11 mouse cellular contexts compared by ENCODE assay signal in genomic region chr7:62208529-62208928, GRCm38 (mm10).
DNase-seq lines count a peak whose midpoint lies in the region; ATAC-seq lines count a peak whose summit lies in the region.
"Had no signal": no experiment of that assay in that cellular context is flagged by ENCODE, and none has a peak within 500 bp of the region (broad histone marks: within the 10 kb centered on the region; RNA-seq: fewer than 3 reads in every experiment).

No protein-coding gene starts in this region.

- no peaks in the 10 kb centered on the region for H3K36me3 ChIP-seq in kidney, embryonic 14.5 days (ENCODE audit: control insufficient read depth, insufficient read depth, low read length)
- 0 out of 2 replicates have a peak, but pooled peaks cover 14% of the 10 kb centered on the region for H3K36me3 ChIP-seq in embryonic facial prominence, embryonic 13.5 days
- H3K36me3 ChIP-seq in hindbrain, embryonic 10.5 days: peaks cover 12% of the 10 kb centered on the region
- H3K36me3 ChIP-seq in midbrain, embryonic 13.5 days: peaks cover 8% of the 10 kb centered on the region

- H3K4me2 ChIP-seq in kidney, embryonic 14.5 days (replicated peaks; ENCODE audit: low read depth, low read length): peak overlapping the region; percentile 29
- peak overlapping the region; percentile 50 for H3K4me2 ChIP-seq in embryonic facial prominence, embryonic 13.5 days
- peak overlapping the region; percentile 57 for H3K4me2 ChIP-seq in midbrain, embryonic 13.5 days (replicated peaks)

- no peak overlapping the region for H3K9ac ChIP-seq in kidney, embryonic 14.5 days (ENCODE audit: low read depth, low read length)
- H3K9ac ChIP-seq in embryonic facial prominence, embryonic 13.5 days: no peak overlapping the region
- 0 out of 2 replicates have a peak overlapping the region, but pooled peaks have one; percentile 23 for H3K9ac ChIP-seq in midbrain, embryonic 13.5 days (replicated peaks)

- no peaks in the 10 kb centered on the region for H3K27me3 ChIP-seq in kidney, embryonic 14.5 days (ENCODE audit: control insufficient read depth, insufficient read depth, low read length)
- H3K27me3 ChIP-seq in embryonic facial prominence, embryonic 13.5 days: no peaks in the 10 kb centered on the region
- H3K27me3 ChIP-seq in hindbrain, embryonic 10.5 days (ENCODE audit: insufficient read depth, poor library complexity, severe bottlenecking): no peaks in the 10 kb centered on the region
- no peaks in the 10 kb centered on the region for H3K27me3 ChIP-seq in midbrain, embryonic 13.5 days

- DNase-seq in kidney, postnatal 10 days: no peak
- DNase-seq in hindbrain, embryonic 10.5 days (ENCODE audit: low spot score): no peak
- no peak for DNase-seq in cerebellum, adult 8-10 months
- DNase-seq in layer of hippocampus, postnatal 25 days (ENCODE audit: extremely low spot score in 1 of 2, low spot score in 1 of 2): no peak
- DNase-seq in lung, postnatal 25 days (ENCODE audit: low spot score): no peak
- DNase-seq: layer of hippocampus, adult 9-11 months; thymus, postnatal 14 days had no signal

- H3K27ac ChIP-seq in kidney, embryonic 14.5 days (ENCODE audit: low read depth, low read length): no peak overlapping the region
- H3K27ac ChIP-seq in embryonic facial prominence, embryonic 13.5 days: no peak overlapping the region
- no peak overlapping the region for H3K27ac ChIP-seq in hindbrain, embryonic 10.5 days
- no peak overlapping the region for H3K27ac ChIP-seq in midbrain, embryonic 13.5 days

- no peak for ATAC-seq in kidney, embryonic 14.5 days (ENCODE audit: low FRiP score, low TSS enrichment)
- no peak for ATAC-seq in embryonic facial prominence, embryonic 13.5 days (ENCODE audit: insufficient number of reproducible peaks, insufficient read depth, low FRiP score, low TSS enrichment, low read depth)
- no peak; the same call in 1 of the 2 replicates for ATAC-seq in midbrain, embryonic 13.5 days

- no peak overlapping the region; the same call in 1 of the 2 replicates for H3K4me3 ChIP-seq in kidney, embryonic 14.5 days (ENCODE audit: low read length)
- peak overlapping the region; percentile 28 for H3K4me3 ChIP-seq in embryonic facial prominence, embryonic 13.5 days
- H3K4me3 ChIP-seq in hindbrain, embryonic 10.5 days: peak overlapping the region; percentile 29; the same call in 1 of the 2 replicates
- peak overlapping the region; percentile 36 for H3K4me3 ChIP-seq in midbrain, embryonic 13.5 days (replicated peaks)
- H3K4me3 ChIP-seq: myocyte had no signal

- no peaks in the 10 kb centered on the region for H3K9me3 ChIP-seq in kidney, embryonic 14.5 days (ENCODE audit: control insufficient read depth, low read length)
- no peaks in the 10 kb centered on the region; the same call in 1 of the 2 replicates for H3K9me3 ChIP-seq in embryonic facial prominence, embryonic 13.5 days
- H3K9me3 ChIP-seq in hindbrain, embryonic 10.5 days: no peaks in the 10 kb centered on the region
- no peaks in the 10 kb centered on the region for H3K9me3 ChIP-seq in midbrain, embryonic 13.5 days

- no peaks in the 10 kb centered on the region for H3K4me1 ChIP-seq in kidney, embryonic 14.5 days (ENCODE audit: control insufficient read depth, insufficient read depth, low read length)
- no peaks in the 10 kb centered on the region for H3K4me1 ChIP-seq in embryonic facial prominence, embryonic 13.5 days
- no peaks in the 10 kb centered on the region for H3K4me1 ChIP-seq in hindbrain, embryonic 10.5 days (replicated peaks)
- no peaks in the 10 kb centered on the region; the same call in 1 of the 2 replicates for H3K4me1 ChIP-seq in midbrain, embryonic 13.5 days (replicated peaks)
